ENCODE assay signal across 29 mouse cellular contexts in genomic region chr13:30712280-30712679, GRCm38 (mm10). TPM values are rescaled to one million over a fixed set of nuclear protein-coding genes. Genes with fewer than 3 reads are reported as not detected.
DNase-seq lines count a peak whose midpoint lies in the region; ATAC-seq and TF ChIP-seq lines count a peak whose summit lies in the region.
"Had no signal": no experiment of that assay in that cellular context is flagged by ENCODE, and none has a peak within 500 bp of the region (broad histone marks: within the 10 kb centered on the region; RNA-seq: fewer than 3 reads in every experiment).

No protein-coding gene starts in this region.

- 78% methylated on average over 6 of the region's 6 CpGs for WGBS in forebrain, postnatal 0 days
- 78% methylated on average over 6 of the region's 6 CpGs for WGBS in forebrain, embryonic 15.5 days
- 77% methylated on average over 6 of the region's 6 CpGs for WGBS in hindbrain, postnatal 0 days
- 84% methylated on average over 6 of the region's 6 CpGs for WGBS in hindbrain, embryonic 14.5 days
- 68% methylated on average over 6 of the region's 6 CpGs for WGBS in stomach, embryonic 16.5 days
- 69% methylated on average over 6 of the region's 6 CpGs for WGBS in stomach, postnatal 0 days

- no peaks in the 10 kb centered on the region for H3K27me3 ChIP-seq in forebrain, postnatal 0 days (ENCODE audit: insufficient read depth, low read length)
- H3K27me3 ChIP-seq in forebrain, embryonic 15.5 days, result no peaks in the 10 kb centered on the region
- H3K27me3 ChIP-seq in hindbrain, postnatal 0 days (ENCODE audit: insufficient read depth, low read length), result no peaks in the 10 kb centered on the region
- H3K27me3 ChIP-seq in hindbrain, embryonic 14.5 days (ENCODE audit: control insufficient read depth, insufficient read depth, low read length), result no peaks in the 10 kb centered on the region
- no peaks in the 10 kb centered on the region for H3K27me3 ChIP-seq in stomach, embryonic 16.5 days (ENCODE audit: control insufficient read depth, insufficient read depth, low read length)
- no peaks in the 10 kb centered on the region for H3K27me3 ChIP-seq in stomach, postnatal 0 days (ENCODE audit: control insufficient read depth, insufficient read depth, low read length)
- H3K27me3 ChIP-seq: embryonic facial prominence, embryonic 12.5 days; heart, embryonic 15.5 days; limb, embryonic 13.5 days; lung, embryonic 15.5 days; midbrain, embryonic 12.5 days; neural tube, embryonic 13.5 days had no signal

- H3K9me3 ChIP-seq in forebrain, postnatal 0 days (ENCODE audit: low read length), result no peaks in the 10 kb centered on the region
- no peaks in the 10 kb centered on the region for H3K9me3 ChIP-seq in forebrain, embryonic 15.5 days
- no peaks in the 10 kb centered on the region for H3K9me3 ChIP-seq in hindbrain, postnatal 0 days (ENCODE audit: low read length)
- H3K9me3 ChIP-seq in hindbrain, embryonic 14.5 days (ENCODE audit: control insufficient read depth, low read length), result no peaks in the 10 kb centered on the region
- no peaks in the 10 kb centered on the region for H3K9me3 ChIP-seq in stomach, embryonic 16.5 days (replicated peaks; ENCODE audit: control insufficient read depth, low read length)
- no peaks in the 10 kb centered on the region for H3K9me3 ChIP-seq in stomach, postnatal 0 days (ENCODE audit: control insufficient read depth, low read length)
- H3K9me3 ChIP-seq: embryonic facial prominence, embryonic 12.5 days; G1E; heart, embryonic 10.5 days; heart, embryonic 15.5 days; limb, embryonic 13.5 days; lung, embryonic 15.5 days; midbrain, embryonic 12.5 days; neural tube, embryonic 13.5 days had no signal

- no peak overlapping the region for H3K9ac ChIP-seq in forebrain, postnatal 0 days
- no peak overlapping the region for H3K9ac ChIP-seq in forebrain, embryonic 15.5 days (replicated peaks)
- H3K9ac ChIP-seq in hindbrain, postnatal 0 days (replicated peaks; ENCODE audit: low read length), result no peak overlapping the region
- no peak overlapping the region for H3K9ac ChIP-seq in hindbrain, embryonic 14.5 days
- no peak overlapping the region for H3K9ac ChIP-seq in stomach, embryonic 16.5 days (ENCODE audit: low read length)
- no peak overlapping the region for H3K9ac ChIP-seq in stomach, postnatal 0 days (ENCODE audit: low read length)
- H3K9ac ChIP-seq: embryonic facial prominence, embryonic 12.5 days; heart, embryonic 15.5 days; limb, embryonic 13.5 days; lung, embryonic 15.5 days; midbrain, embryonic 12.5 days; neural tube, embryonic 13.5 days had no signal

- TF ChIP-seq EP300 in stomach, postnatal 0 days (optimal IDR thresholded peaks at IDR 0.05), result no peak

- H3K4me1 ChIP-seq in forebrain, postnatal 0 days (ENCODE audit: insufficient read depth), result no peaks in the 10 kb centered on the region
- no peaks in the 10 kb centered on the region for H3K4me1 ChIP-seq in forebrain, embryonic 15.5 days
- no peaks in the 10 kb centered on the region for H3K4me1 ChIP-seq in hindbrain, postnatal 0 days (ENCODE audit: insufficient read depth, low read length)
- no peaks in the 10 kb centered on the region for H3K4me1 ChIP-seq in hindbrain, embryonic 14.5 days (replicated peaks; ENCODE audit: control insufficient read depth, insufficient read depth, low read length)
- no peaks in the 10 kb centered on the region for H3K4me1 ChIP-seq in stomach, embryonic 16.5 days (ENCODE audit: control insufficient read depth, insufficient read depth, low read length)
- no peaks in the 10 kb centered on the region for H3K4me1 ChIP-seq in stomach, postnatal 0 days (replicated peaks; ENCODE audit: control insufficient read depth, insufficient read depth)
- H3K4me1 ChIP-seq: embryonic facial prominence, embryonic 12.5 days; heart, embryonic 10.5 days; heart, embryonic 15.5 days; limb, embryonic 13.5 days; lung, embryonic 15.5 days; midbrain, embryonic 12.5 days; neural tube, embryonic 13.5 days had no signal

- no peak overlapping the region for H3K4me2 ChIP-seq in forebrain, postnatal 0 days (ENCODE audit: low read depth)
- H3K4me2 ChIP-seq in forebrain, embryonic 15.5 days (replicated peaks), result no peak overlapping the region
- H3K4me2 ChIP-seq in hindbrain, postnatal 0 days (ENCODE audit: low read depth, low read length), result no peak overlapping the region
- no peak overlapping the region for H3K4me2 ChIP-seq in hindbrain, embryonic 14.5 days (replicated peaks)
- no peak overlapping the region for H3K4me2 ChIP-seq in stomach, embryonic 16.5 days (ENCODE audit: low read depth, low read length)
- H3K4me2 ChIP-seq in stomach, postnatal 0 days (replicated peaks; ENCODE audit: low read depth), result no peak overlapping the region
- H3K4me2 ChIP-seq: embryonic facial prominence, embryonic 12.5 days; heart, embryonic 15.5 days; limb, embryonic 13.5 days; liver, embryonic 11.5 days; lung, embryonic 15.5 days; midbrain, embryonic 12.5 days; neural tube, embryonic 13.5 days had no signal

- H3K36me3 ChIP-seq in forebrain, postnatal 0 days (ENCODE audit: insufficient read depth), result no peaks in the 10 kb centered on the region; the same call in 1 of the 2 replicates
- no peaks in the 10 kb centered on the region; the same call in 1 of the 2 replicates for H3K36me3 ChIP-seq in forebrain, embryonic 15.5 days
- peaks cover 12% of the 10 kb centered on the region; the same call in 1 of the 2 replicates for H3K36me3 ChIP-seq in hindbrain, postnatal 0 days (ENCODE audit: insufficient read depth, low read length)
- peaks cover 15% of the 10 kb centered on the region for H3K36me3 ChIP-seq in hindbrain, embryonic 14.5 days (replicated peaks; ENCODE audit: control insufficient read depth, insufficient read depth)
- no peaks in the 10 kb centered on the region for H3K36me3 ChIP-seq in stomach, embryonic 16.5 days (ENCODE audit: control insufficient read depth, insufficient read depth, low read length)
- no peaks in the 10 kb centered on the region for H3K36me3 ChIP-seq in stomach, postnatal 0 days (ENCODE audit: control insufficient read depth, insufficient read depth, low read length)
- H3K36me3 ChIP-seq: G1E; lung, embryonic 15.5 days; midbrain, embryonic 12.5 days had no signal

- DNase-seq in forebrain, postnatal 0 days, result no peak
- no peak for DNase-seq in hindbrain, postnatal 0 days (ENCODE audit: low spot score)
- DNase-seq in hindbrain, embryonic 14.5 days (ENCODE audit: low spot score), result no peak
- peak; percentile 40 to 57 for DNase-seq in kidney, postnatal 4 days
- no peak for DNase-seq in kidney, adult 11 months
- no peak for DNase-seq in stomach, postnatal 0 days (ENCODE audit: low spot score)
- DNase-seq: adrenal gland, adult 8-10 months; cerebellum, adult 2 months; cerebellum, postnatal 14 days; gastrocnemius, postnatal 10 days; heart, postnatal 36 days; kidney, postnatal 36 days; retina, postnatal 1 day; right cerebral cortex, postnatal 14 days; thymus, postnatal 14 days had no signal

- no peak overlapping the region for H3K27ac ChIP-seq in forebrain, postnatal 0 days (ENCODE audit: low read depth, low read length)
- H3K27ac ChIP-seq in forebrain, embryonic 15.5 days (replicated peaks), result no peak overlapping the region
- no peak overlapping the region for H3K27ac ChIP-seq in hindbrain, postnatal 0 days
- no peak overlapping the region for H3K27ac ChIP-seq in hindbrain, embryonic 14.5 days
- H3K27ac ChIP-seq in stomach, embryonic 16.5 days (ENCODE audit: low read length), result no peak overlapping the region
- no peak overlapping the region for H3K27ac ChIP-seq in stomach, postnatal 0 days (replicated peaks)
- H3K27ac ChIP-seq: embryonic facial prominence, embryonic 12.5 days; heart, embryonic 10.5 days; heart, embryonic 15.5 days; limb, embryonic 13.5 days; lung, embryonic 15.5 days; midbrain, embryonic 12.5 days; neural tube, embryonic 13.5 days had no signal

- no peak for TF ChIP-seq CTCF in forebrain, postnatal 0 days (IDR thresholded peaks at IDR 0.05; ENCODE audit: low read depth)
- no peak for TF ChIP-seq CTCF in hindbrain, postnatal 0 days (IDR thresholded peaks at IDR 0.05; ENCODE audit: low read depth)
- no peak for TF ChIP-seq CTCF in stomach, postnatal 0 days (IDR thresholded peaks at IDR 0.05; ENCODE audit: low read depth)

- 0 out of 2 replicates have a peak, but pooled peaks have one; percentile 6 for ATAC-seq in forebrain, postnatal 0 days
- no peak for ATAC-seq in forebrain, embryonic 15.5 days (replicated peaks)
- peak; percentile 28; the same call in 1 of the 2 replicates for ATAC-seq in hindbrain, postnatal 0 days
- no peak for ATAC-seq in hindbrain, embryonic 14.5 days (ENCODE audit: low FRiP score)
- ATAC-seq in stomach, embryonic 16.5 days (ENCODE audit: insufficient read depth, low FRiP score), result 0 out of 2 replicates have a peak, but pooled peaks have one; percentile 29
- ATAC-seq in stomach, postnatal 0 days (ENCODE audit: low FRiP score, low TSS enrichment), result no peak
- ATAC-seq: forebrain, embryonic 14.5 days; intestine, embryonic 16.5 days had no signal

- H3K4me3 ChIP-seq in forebrain, postnatal 0 days (ENCODE audit: low read depth, low read length), result no peak overlapping the region
- no peak overlapping the region for H3K4me3 ChIP-seq in forebrain, embryonic 15.5 days
- no peak overlapping the region for H3K4me3 ChIP-seq in hindbrain, postnatal 0 days (ENCODE audit: low read length)
- H3K4me3 ChIP-seq in hindbrain, embryonic 14.5 days (replicated peaks; ENCODE audit: low read length), result no peak overlapping the region
- no peak overlapping the region for H3K4me3 ChIP-seq in stomach, embryonic 16.5 days (replicated peaks; ENCODE audit: low read length)
- H3K4me3 ChIP-seq in stomach, postnatal 0 days (ENCODE audit: low read depth, low read length), result no peak overlapping the region
- H3K4me3 ChIP-seq: embryonic facial prominence, embryonic 12.5 days; heart, embryonic 10.5 days; heart, embryonic 15.5 days; limb, embryonic 13.5 days; lung, embryonic 15.5 days; midbrain, embryonic 12.5 days; myocyte; neural tube, embryonic 13.5 days had no signal

RNA-seq across cellular contexts. Expression of gene Irf4, which starts 36.7 kb away (rescaled TPM):
- 0.15 and 0.38 TPM in 2 replicates for total RNA-seq in forebrain, postnatal 0 days (2014; rRNA removed)
- 0.02 and 0.04 TPM in 2 replicates for polyA plus RNA-seq in forebrain, postnatal 0 days (2015; fragmentation: Nextera tagmentation; extraction: Ambion mirVana)
- 0.06 and 0.23 TPM in 2 replicates for polyA plus RNA-seq in forebrain, embryonic 15.5 days (2015; fragmentation: Nextera tagmentation; extraction: Ambion mirVana)
- not detected in 2 replicates for total RNA-seq in hindbrain, postnatal 0 days (2014; rRNA removed)
- 0.06 and 0.08 TPM in 2 replicates for polyA plus RNA-seq in hindbrain, postnatal 0 days (2015; fragmentation: Nextera tagmentation; extraction: Ambion mirVana)
- 0.08 and 0.25 TPM in 2 replicates for polyA plus RNA-seq in hindbrain, embryonic 14.5 days (2014; fragmentation: Nextera tagmentation; extraction: Ambion mirVana)
- 0.06 and 0.12 TPM in 2 replicates for polyA plus RNA-seq in stomach, embryonic 16.5 days (2015; fragmentation: Nextera tagmentation; extraction: Ambion mirVana)
- polyA plus RNA-seq in stomach, postnatal 0 days (2015; fragmentation: Nextera tagmentation; extraction: Ambion mirVana), result 0.04 and 0.05 TPM in 2 replicates
- polyA plus RNA-seq: G1E had no signal

RNA-seq across cellular contexts. Expression of gene Dusp22, which starts 52.5 kb away (rescaled TPM):
- total RNA-seq in forebrain, postnatal 0 days (2014; rRNA removed), result 18.6 and 19.8 TPM in 2 replicates
- 19.0 and 22.0 TPM in 2 replicates for polyA plus RNA-seq in forebrain, postnatal 0 days (2015; fragmentation: Nextera tagmentation; extraction: Ambion mirVana)
- 14.7 and 16.6 TPM in 2 replicates for polyA plus RNA-seq in forebrain, embryonic 15.5 days (2015; fragmentation: Nextera tagmentation; extraction: Ambion mirVana)
- 13.0 and 17.2 TPM in 2 replicates for total RNA-seq in hindbrain, postnatal 0 days (2014; rRNA removed)
- polyA plus RNA-seq in hindbrain, postnatal 0 days (2015; fragmentation: Nextera tagmentation; extraction: Ambion mirVana), result 29.4 and 30.1 TPM in 2 replicates
- polyA plus RNA-seq in hindbrain, embryonic 14.5 days (2014; fragmentation: Nextera tagmentation; extraction: Ambion mirVana), result 33.1 and 34.9 TPM in 2 replicates
- polyA plus RNA-seq in stomach, embryonic 16.5 days (2015; fragmentation: Nextera tagmentation; extraction: Ambion mirVana), result 31.4 and 37.5 TPM in 2 replicates
- polyA plus RNA-seq in stomach, postnatal 0 days (2015; fragmentation: Nextera tagmentation; extraction: Ambion mirVana), result 49.2 and 51.4 TPM in 2 replicates
- polyA plus RNA-seq: G1E had no signal

Comparison
In these comparisons a context has a peak if more than half of its experiments do, and no peak if none do; other contexts are left out.
1. ATAC-seq: peak in forebrain, postnatal 0 days (single experiment), hindbrain, postnatal 0 days (single experiment) and stomach, embryonic 16.5 days (single experiment); none in forebrain, embryonic 15.5 days (single experiment), hindbrain, embryonic 14.5 days (single experiment) and stomach, postnatal 0 days (single experiment).
2. DNase-seq: peak in kidney, postnatal 4 days (2 of 2); none in forebrain, postnatal 0 days (single experiment), hindbrain, postnatal 0 days (single experiment), hindbrain, embryonic 14.5 days (single experiment), kidney, adult 11 months (single experiment) and stomach, postnatal 0 days (single experiment).